Mouse (Mus musculus) hindbrain, embryonic 11.5 days (tissue): ENCODE data around the gene Prpsap1. TPM values are rescaled to one million over a fixed set of nuclear protein-coding genes. Genes with fewer than 3 reads are reported as not detected.

Source experiments
- ATAC-seq: fragments of 200-750 bp; cut with Nextera tagmentation; 2 replicates; pipeline ENCODE4 v1.8.0; 2017; ENCODE audit warnings: mild to moderate bottlenecking, moderate TSS enrichment, moderate library complexity; ENCODE audit not compliant: low FRiP score
- DNase-seq: peaks from one replicate; pipeline ENCODE4 v3.0.0-alpha.2; 2015; ENCODE audit warnings: low spot score
- H3K27ac ChIP-seq: fragments of 300-500 bp; sonication (generic); 2 replicates; pipeline ENCODE4 v1.5.1; 2014; ENCODE audit warnings: mild to moderate bottlenecking, low read depth, low read length
- H3K27me3 ChIP-seq: fragments of 300-500 bp; sonication (generic); 2 replicates; pipeline ENCODE4 v1.6.1; 2014; ENCODE audit warnings: mild to moderate bottlenecking, low read length, moderate library complexity, mixed read lengths; ENCODE audit not compliant: control insufficient read depth, insufficient read depth
- H3K36me3 ChIP-seq: fragments of 300-500 bp; sonication (generic); 2 replicates; pipeline ENCODE4 v1.6.1; 2014; ENCODE audit warnings: mild to moderate bottlenecking, low read length, moderate library complexity, mixed read lengths; ENCODE audit not compliant: control insufficient read depth, insufficient read depth
- H3K4me1 ChIP-seq: fragments of 300-500 bp; sonication (generic); replicated peaks from 2 replicates; pipeline ENCODE4 v1.6.1; 2014; ENCODE audit warnings: low read length, mixed read lengths; ENCODE audit not compliant: control insufficient read depth, insufficient read depth
- H3K4me2 ChIP-seq: fragments of 300-500 bp; sonication (generic); replicated peaks from 2 replicates; pipeline ENCODE4 v1.6.1; 2014; ENCODE audit warnings: mild to moderate bottlenecking, low read depth, low read length
- H3K4me3 ChIP-seq: fragments of 300-500 bp; sonication (generic); 2 replicates; pipeline ENCODE4 v1.5.1; 2014; ENCODE audit warnings: low read depth, low read length
- H3K9ac ChIP-seq: fragments of 300-500 bp; sonication (generic); 2 replicates; pipeline ENCODE4 v1.6.1; 2014; ENCODE audit warnings: low read depth, low read length
- H3K9me3 ChIP-seq: fragments of 300-500 bp; sonication (generic); 2 replicates; pipeline ENCODE4 v1.6.1; 2016; ENCODE audit warnings: low read length; ENCODE audit not compliant: control insufficient read depth
- WGBS: fragments of 180-500 bp; shearing (Covaris S2); extraction: QIAGEN DNeasy Blood & Tissue Kit; methylation state at CpG from one replicate; pipeline ENCODE4 v1.1.7; 2014; 5-methylcytosine and 5-hydroxymethylcytosine counted together
- polyA plus RNA-seq: library from polyadenylated mRNA; unstranded; fragments of >200 nt; fragmentation: Nextera tagmentation; extraction: Ambion mirVana; gene quantifications from 2 replicates; pipeline ENCODE4 v1.2.1, GENCODE M21; 2014

Gene Prpsap1
- polyA plus RNA-seq, 1 experiment from 2014 or later, result 169 TPM

GRCm38 (mm10) chr11:116440408-116441068 is 53.5 kb downstream of the Prpsap1 start:
- Histone ChIP-seq H3K27ac (no peak overlapping the region), H3K9me3 (no peaks in the 10 kb centered on the region), H3K4me1 (peaks cover 16% of the 10 kb centered on the region)

GRCm38 (mm10) chr11:116439269-116440240 is 54.4 kb downstream of the Prpsap1 start:
- no peak for DNase-seq
- Histone ChIP-seq H3K4me2 (no peak overlapping the region), H3K4me1 (peaks cover 16% of the 10 kb centered on the region), H3K9me3 (no peaks in the 10 kb centered on the region), H3K36me3 (0 out of 2 replicates have a peak, but pooled peaks cover 4% of the 10 kb centered on the region), H3K27ac (no peak overlapping the region), H3K9ac (no peak overlapping the region), H3K4me3 (no peak overlapping the region), H3K27me3 (no peaks in the 10 kb centered on the region)
- 85% methylated on average over 19 of the region's 19 CpGs for WGBS
- ATAC-seq, result no peak

More at GRCm38 (mm10) chr11:116440408-116441068, 53.5 kb downstream of the Prpsap1 start:
- no peak for DNase-seq
- 86% methylated on average over 7 of the region's 7 CpGs for WGBS
- H3K4me3 ChIP-seq, result no peak overlapping the region
- H3K9ac ChIP-seq, result no peak overlapping the region
- H3K36me3 ChIP-seq, result 0 out of 2 replicates have a peak, but pooled peaks cover 4% of the 10 kb centered on the region
- H3K27me3 ChIP-seq, result no peaks in the 10 kb centered on the region
- no peak for ATAC-seq
- no peak overlapping the region for H3K4me2 ChIP-seq

GRCm38 (mm10) chr11:116437541-116437940 is 56.5 kb downstream of the Prpsap1 start:
- Histone ChIP-seq H3K9me3 (no peaks in the 10 kb centered on the region), H3K4me1 (peaks cover 16% of the 10 kb centered on the region), H3K36me3 (0 out of 2 replicates have a peak, but pooled peaks cover 4% of the 10 kb centered on the region), H3K27ac (no peak overlapping the region), H3K4me2 (no peak overlapping the region), H3K27me3 (no peaks in the 10 kb centered on the region), H3K9ac (peak overlapping the region; percentile 4; the same call in 1 of the 2 replicates), H3K4me3 (no peak overlapping the region)
- no peak for DNase-seq
- no peak for ATAC-seq
- WGBS, result 88% methylated on average over 11 of the region's 11 CpGs

GRCm38 (mm10) chr11:116436725-116437331 is 57.2 kb downstream of the Prpsap1 start:
- WGBS, result 61% methylated on average over 4 of the region's 4 CpGs
- H3K4me3 ChIP-seq, result no peak overlapping the region
- peak overlapping the region; percentile 14; the same call in 1 of the 2 replicates for H3K4me2 ChIP-seq

GRCm38 (mm10) chr11:116435992-116436724 is 57.8 kb downstream of the Prpsap1 start:
- WGBS, result 70% methylated on average over 5 of the region's 5 CpGs
- Histone ChIP-seq H3K27ac (no peak overlapping the region), H3K4me3 (peak overlapping the region; percentile 97; the same call in 1 of the 2 replicates), H3K4me2 (peak overlapping the region; percentile 86), H3K9me3 (no peaks in the 10 kb centered on the region), H3K9ac (no peak overlapping the region; the same call in 1 of the 2 replicates), H3K4me1 (peaks cover 16% of the 10 kb centered on the region), H3K36me3 (0 out of 2 replicates have a peak, but pooled peaks cover 4% of the 10 kb centered on the region), H3K27me3 (no peaks in the 10 kb centered on the region)
- no peak for ATAC-seq
- DNase-seq, result no peak

More at GRCm38 (mm10) chr11:116436725-116437331, 57.2 kb downstream of the Prpsap1 start:
- no peak for ATAC-seq
- no peaks in the 10 kb centered on the region for H3K27me3 ChIP-seq
- H3K27ac ChIP-seq, result no peak overlapping the region
- DNase-seq, result no peak
- peak overlapping the region; percentile 4; the same call in 1 of the 2 replicates for H3K9ac ChIP-seq
- peaks cover 16% of the 10 kb centered on the region for H3K4me1 ChIP-seq
- 0 out of 2 replicates have a peak, but pooled peaks cover 4% of the 10 kb centered on the region for H3K36me3 ChIP-seq
- H3K9me3 ChIP-seq, result no peaks in the 10 kb centered on the region

GRCm38 (mm10) chr11:116434967-116435752 is 58.8 kb downstream of the Prpsap1 start:
- Histone ChIP-seq H3K36me3 (0 out of 2 replicates have a peak, but pooled peaks cover 4% of the 10 kb centered on the region), H3K4me2 (peak overlapping the region; percentile 86), H3K9ac (peak overlapping the region; percentile 96), H3K4me1 (peaks cover 16% of the 10 kb centered on the region), H3K27ac (peak overlapping the region; percentile 94), H3K27me3 (no peaks in the 10 kb centered on the region), H3K9me3 (no peaks in the 10 kb centered on the region), H3K4me3 (peak overlapping the region; percentile 97)
- 53% methylated on average over 12 of the region's 12 CpGs for WGBS
- no peak for ATAC-seq
- no peak for DNase-seq

GRCm38 (mm10) chr11:116434287-116434966 is 59.6 kb downstream of the Prpsap1 start:
- Histone ChIP-seq H3K27ac (peak overlapping the region; percentile 94), H3K9me3 (no peaks in the 10 kb centered on the region), H3K4me2 (peak overlapping the region; percentile 86), H3K36me3 (0 out of 2 replicates have a peak, but pooled peaks cover 4% of the 10 kb centered on the region), H3K4me1 (peaks cover 16% of the 10 kb centered on the region), H3K9ac (peak overlapping the region; percentile 96), H3K27me3 (no peaks in the 10 kb centered on the region), H3K4me3 (peak overlapping the region; percentile 97)
- DNase-seq, result peak; percentile 76
- ATAC-seq, result peak; percentile 23
- 1% methylated on average over 40 of the region's 67 CpGs for WGBS
